Mouse (Mus musculus) heart, postnatal 0 days (tissue): ENCODE measurements around the gene Cks1b.

Source experiments
- CTCF ChIP-seq: IDR thresholded peaks from 2 replicates; pipeline ENCODE4 v1.5.1; 2016; ENCODE audit warnings: antibody characterized with exemption, control low read depth, low read depth
- EP300 ChIP-seq: IDR thresholded peaks from 2 replicates; pipeline ENCODE4 v1.6.1; 2016; ENCODE audit warnings: antibody characterized with exemption, low read depth

DNA sequence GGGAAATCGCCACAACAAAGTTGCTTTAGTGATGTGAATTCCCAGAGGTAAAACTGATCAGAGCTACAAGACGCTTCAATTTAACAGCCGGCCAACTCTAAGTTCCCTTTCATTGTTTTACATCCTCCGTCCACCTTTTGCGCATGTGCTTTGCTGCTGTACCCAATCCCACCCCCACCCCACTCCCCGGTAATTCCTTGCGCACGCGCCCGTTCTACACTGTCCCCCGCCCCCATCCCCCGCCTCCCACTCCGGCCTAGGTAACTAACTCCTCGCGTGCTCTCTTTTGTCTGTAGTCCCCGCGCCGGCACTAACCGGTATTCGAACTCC lies 378 bp downstream of the Cks1b start:
- TF ChIP-seq CTCF (no peak), EP300 (no peak)
